Mouse (Mus musculus) C2C12 (cell line): ENCODE data around the gene Vps37c. TPM values are rescaled to one million over a fixed set of nuclear protein-coding genes. Genes with fewer than 3 reads are reported as not detected.

Source experiments
- H3K27me3 ChIP-seq: one replicate; pipeline ENCODE4 v1.6.1; 2011; ENCODE audit not compliant: control insufficient read depth, insufficient read depth, insufficient read length
- H3K36me3 ChIP-seq: one replicate; pipeline ENCODE4 v1.6.1; 2011; ENCODE audit not compliant: control insufficient read depth, insufficient read depth
- H3K4me3 ChIP-seq: one replicate; pipeline ENCODE4 v1.5.1; 2011; ENCODE audit warnings: mild to moderate bottlenecking, control low read depth; ENCODE audit not compliant: poor library complexity, insufficient read depth, severe bottlenecking
- H3K79me2 ChIP-seq: one replicate; pipeline ENCODE4 v1.6.1; 2011; ENCODE audit not compliant: control insufficient read depth, insufficient read depth
- H3K79me3 ChIP-seq: one replicate; pipeline ENCODE4 v1.6.1; 2011; ENCODE audit warnings: low read depth, control low read depth
- H3ac ChIP-seq: one replicate; pipeline ENCODE3; 2011; ENCODE audit warnings: low read depth; ENCODE audit not compliant: control insufficient read depth, insufficient read length
- CEBPB ChIP-seq: IDR thresholded peaks from one replicate; pipeline ENCODE4 v1.6.1; 2011; ENCODE audit warnings: low read depth, mild to moderate bottlenecking, control low read depth, moderate library complexity
- CTCF ChIP-seq: IDR thresholded peaks from one replicate; pipeline ENCODE4 v1.5.1; 2011; ENCODE audit not compliant: control insufficient read depth, insufficient read depth, insufficient read length
- FOSL1 ChIP-seq: IDR thresholded peaks from one replicate; pipeline ENCODE4 v1.8.0; 2011; ENCODE audit warnings: mild to moderate bottlenecking, low read length; ENCODE audit not compliant: poor library complexity, insufficient read depth, severe bottlenecking
- MAX ChIP-seq: IDR thresholded peaks from one replicate; pipeline ENCODE4 v1.6.1; 2011; ENCODE audit warnings: mild to moderate bottlenecking, control low read depth
- MYOD1 ChIP-seq: IDR thresholded peaks from one replicate; pipeline ENCODE4 v1.6.1; 2011; ENCODE audit warnings: low read depth; ENCODE audit not compliant: control insufficient read depth, insufficient read length
- MYOG ChIP-seq: IDR thresholded peaks from one replicate; pipeline ENCODE4 v1.6.1; 2011; ENCODE audit not compliant: control insufficient read depth, insufficient read length; ENCODE audit errors: extremely low read depth
- USF1 ChIP-seq: IDR thresholded peaks from one replicate; pipeline ENCODE4 v1.6.1; 2011; ENCODE audit warnings: low read depth, mild to moderate bottlenecking, control low read depth, moderate library complexity
- polyA plus RNA-seq: library from polyadenylated mRNA; unstranded; fragments of >200 nt; fragmentation: generic; extraction: Trizol; gene quantifications from one replicate; pipeline ENCODE4 v1.2.1, GENCODE M21; 2012; ENCODE audit warnings: missing spikeins

The Vps37c gene
- polyA plus RNA-seq, 1 experiment, result 21.9 TPM

DNA sequence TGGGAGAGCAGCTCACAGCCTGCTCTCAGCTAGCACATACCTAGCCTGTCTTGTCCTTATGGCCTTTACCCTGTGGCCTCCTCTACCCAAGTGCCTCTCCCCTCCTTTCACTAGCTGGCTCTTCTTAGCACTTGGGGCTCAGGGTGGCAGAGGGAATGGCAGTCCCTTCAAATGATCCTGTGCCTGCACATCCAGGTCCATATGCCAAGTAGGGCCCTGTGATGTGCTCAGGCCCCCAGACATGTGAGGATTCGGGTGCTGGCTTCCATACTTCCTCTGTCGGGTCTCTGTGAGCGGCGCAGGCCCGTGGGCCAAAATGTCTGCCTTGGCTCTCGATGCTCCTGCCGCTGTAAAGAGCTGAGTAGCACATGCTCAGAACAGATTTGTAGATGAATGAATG lies 47.3 kb downstream of the Vps37c start:
- no peaks in the 10 kb centered on the region for H3K27me3 ChIP-seq
- H3ac ChIP-seq, result no peak overlapping the region
- no peaks in the 10 kb centered on the region for H3K36me3 ChIP-seq
- H3K79me3 ChIP-seq, result no peaks in the 10 kb centered on the region
- TF ChIP-seq MYOD1 (no peak), CTCF (no peak), FOSL1 (no peak), USF1 (no peak), MYOG (no peak), CEBPB (no peak), MAX (no peak)
- H3K4me3 ChIP-seq, result no peak overlapping the region
- H3K79me2 ChIP-seq, result no peaks in the 10 kb centered on the region

DNA sequence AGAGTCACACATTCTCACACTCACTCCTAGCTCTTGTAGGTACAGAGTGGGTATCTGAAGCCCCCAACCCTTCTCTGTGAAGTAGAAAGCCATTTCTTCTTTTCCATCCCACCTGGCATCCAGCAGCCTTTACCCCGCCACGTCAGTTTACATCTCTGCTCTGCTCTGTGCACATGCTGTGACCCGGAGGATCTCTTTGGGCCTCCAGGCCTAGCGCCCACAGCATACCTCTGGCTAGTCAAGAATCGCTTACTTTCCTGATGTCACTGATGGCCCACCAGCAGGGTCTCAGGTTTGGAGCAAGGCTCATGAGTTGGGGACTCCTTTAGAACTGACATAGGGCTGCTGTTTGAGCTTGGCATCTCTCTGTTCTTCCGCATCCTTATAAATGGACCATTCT lies 49.5 kb downstream of the Vps37c start:
- Histone ChIP-seq H3K79me3 (no peaks in the 10 kb centered on the region), H3ac (no peak overlapping the region), H3K4me3 (no peak overlapping the region), H3K36me3 (no peaks in the 10 kb centered on the region), H3K79me2 (no peaks in the 10 kb centered on the region), H3K27me3 (no peaks in the 10 kb centered on the region)
- no peak for TF ChIP-seq MYOD1

DNA sequence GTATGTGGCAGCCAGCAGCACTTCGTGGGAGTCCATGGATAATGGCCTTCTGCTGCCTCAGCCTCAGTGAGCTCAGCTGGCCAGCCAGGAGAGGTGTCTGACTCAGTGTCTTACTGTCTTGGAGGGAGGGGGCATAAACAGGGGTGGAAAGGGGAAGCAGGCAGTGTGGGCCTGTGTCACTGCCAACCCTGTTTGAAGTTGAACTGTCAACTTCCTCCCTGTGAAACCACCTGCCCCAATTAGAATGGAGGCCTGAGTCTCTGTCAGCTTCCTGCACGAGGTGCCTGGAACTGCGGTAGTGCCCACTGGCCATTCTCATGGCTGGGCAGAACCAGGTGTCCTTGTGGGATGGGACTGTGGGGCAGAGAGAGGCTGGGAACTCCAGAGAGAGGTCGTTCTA lies 50.3 kb downstream of the Vps37c start, which contains the start of gene Cd5:
TSS of gene Cd5 (minus strand) at position 192 of the 400 bp plus-strand sequence.
- Histone ChIP-seq H3K79me2 (no peaks in the 10 kb centered on the region), H3ac (no peak within 1 kb of the TSS), H3K4me3 (no peak within 1 kb of the TSS), H3K27me3 (no peaks in the 10 kb centered on the region), H3K79me3 (no peaks in the 10 kb centered on the region), H3K36me3 (no peaks in the 10 kb centered on the region)
- TF ChIP-seq CTCF (no peak), FOSL1 (no peak), MYOG (no peak), CEBPB (no peak), MYOD1 (no peak), USF1 (no peak), MAX (no peak)

DNA sequence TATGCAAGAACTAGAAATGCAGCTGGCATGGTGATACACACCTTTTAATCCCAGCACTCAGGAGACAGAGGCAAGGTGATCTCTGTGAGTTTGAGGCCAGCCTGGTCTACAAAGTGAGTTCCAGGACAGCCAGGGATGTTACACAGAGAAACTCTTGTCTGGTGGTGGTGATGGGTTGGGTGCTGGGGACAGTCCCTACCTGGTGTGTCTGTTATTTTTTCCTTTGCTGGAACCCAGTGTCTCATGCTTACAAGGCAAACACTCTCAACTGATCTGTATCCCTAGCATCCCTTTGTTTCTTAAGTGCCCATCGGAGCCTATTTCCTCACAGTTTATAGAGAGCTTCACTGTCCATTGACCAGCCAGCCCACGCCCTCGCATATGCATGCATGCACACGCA lies 51.4 kb downstream of the Vps37c start:
- H3K27me3 ChIP-seq, result no peaks in the 10 kb centered on the region
- H3K4me3 ChIP-seq, result no peak overlapping the region
- H3K79me3 ChIP-seq, result no peaks in the 10 kb centered on the region
- no peaks in the 10 kb centered on the region for H3K36me3 ChIP-seq
- H3K79me2 ChIP-seq, result no peaks in the 10 kb centered on the region
- H3ac ChIP-seq, result no peak overlapping the region
- TF ChIP-seq CTCF, result no peak
- TF ChIP-seq CEBPB, result no peak
- no peak for TF ChIP-seq MYOG
- no peak for TF ChIP-seq MYOD1
- TF ChIP-seq FOSL1, result no peak
- TF ChIP-seq USF1, result no peak
- TF ChIP-seq MAX, result no peak

DNA sequence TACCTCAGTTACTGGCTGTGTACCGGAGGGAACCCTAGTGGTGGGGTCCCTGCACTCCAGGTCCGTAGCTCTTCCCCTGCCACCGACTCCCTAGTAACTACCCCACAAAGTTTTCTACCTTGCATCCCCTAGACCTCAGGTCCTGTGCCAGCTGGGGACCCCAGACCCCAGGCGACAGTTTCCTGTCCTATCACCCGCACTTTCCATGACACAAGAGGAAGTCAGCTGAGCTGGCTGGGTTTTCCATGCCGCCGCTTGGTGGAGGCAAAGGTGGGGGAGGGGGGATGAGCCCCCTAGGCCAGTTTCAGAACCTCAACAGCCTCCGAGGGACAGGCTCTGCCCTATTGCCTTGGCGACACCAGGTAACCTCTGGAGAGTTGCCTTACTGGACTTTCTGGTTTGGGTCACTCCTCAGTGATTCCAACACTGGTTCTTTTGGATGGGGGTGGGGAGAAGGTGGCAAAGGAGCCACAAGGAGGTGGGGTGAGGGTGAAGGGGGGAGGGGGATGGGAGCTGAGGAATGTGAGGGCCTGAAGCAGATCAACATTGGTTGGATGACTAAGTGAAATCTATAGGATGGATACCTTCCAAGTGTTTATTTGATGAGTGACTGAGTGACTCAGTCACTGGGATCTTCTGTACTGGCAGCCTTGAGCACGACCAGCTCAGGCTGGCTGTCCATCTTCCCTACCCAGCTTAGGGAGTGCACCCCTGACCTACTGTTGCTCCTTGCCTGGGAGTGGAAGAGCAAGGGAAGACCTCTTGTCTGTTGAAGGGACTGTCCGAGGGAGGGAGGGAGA lies 52.3 kb downstream of the Vps37c start:
- TF ChIP-seq MYOG, result no peak
- TF ChIP-seq FOSL1, result peak; percentile 77
- no peak for TF ChIP-seq USF1
- TF ChIP-seq CEBPB, result no peak
- no peak for TF ChIP-seq MAX
- H3K4me3 ChIP-seq, result no peak overlapping the region
- H3K79me2 ChIP-seq, result no peaks in the 10 kb centered on the region
- H3K27me3 ChIP-seq, result no peaks in the 10 kb centered on the region
- H3K79me3 ChIP-seq, result no peaks in the 10 kb centered on the region
- no peak overlapping the region for H3ac ChIP-seq
- H3K36me3 ChIP-seq, result no peaks in the 10 kb centered on the region

DNA sequence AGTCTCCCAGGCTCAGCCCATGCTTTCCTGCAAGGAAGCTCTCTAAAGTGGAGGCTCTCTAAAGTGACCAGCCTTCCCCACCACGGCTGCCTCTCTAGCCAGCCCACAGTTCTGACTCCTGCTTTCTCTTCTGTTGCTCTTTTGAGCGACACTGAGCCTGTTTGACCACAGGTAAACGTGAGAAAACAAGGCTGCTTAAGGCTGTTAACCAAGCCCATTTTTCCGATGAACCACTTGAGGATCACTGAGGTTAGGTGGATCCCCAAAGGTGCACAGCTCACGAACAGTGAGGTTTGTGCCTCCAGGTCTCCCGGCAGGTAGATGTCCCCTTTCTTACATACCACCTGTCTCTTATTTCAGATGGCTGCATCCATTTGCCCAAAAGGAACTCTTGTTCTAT lies 53.6 kb downstream of the Vps37c start:
- Histone ChIP-seq H3K79me2 (no peaks in the 10 kb centered on the region), H3K79me3 (no peaks in the 10 kb centered on the region), H3K27me3 (no peaks in the 10 kb centered on the region), H3K36me3 (no peaks in the 10 kb centered on the region), H3K4me3 (no peak overlapping the region), H3ac (no peak overlapping the region)
- TF ChIP-seq MAX (no peak), CTCF (no peak), MYOD1 (no peak), CEBPB (no peak), MYOG (no peak), USF1 (no peak), FOSL1 (no peak)
